Mouse (Mus musculus): ENCODE data around the gene D16Ertd472e. TPM values are rescaled to one million over a fixed set of nuclear protein-coding genes. Genes with fewer than 3 reads are reported as not detected.
"Not testable (repeated sequence)": the region's sequence is repeated elsewhere in the genome, so short reads cannot be mapped to it uniquely, and the experiment has no call there.

Gene D16Ertd472e
- polyA plus RNA-seq, 1 experiment from 2014 or later = 17.4 TPM

- Histone ChIP-seq H3K4me2 (replicated peaks) (no peak overlapping the region), H3K27me3 (no peaks in the 10 kb centered on the region), H3K36me3 (no peaks in the 10 kb centered on the region), H3K4me1 (peaks cover 12% of the 10 kb centered on the region; the same call in 1 of the 2 replicates), H3K9me3 (no peaks in the 10 kb centered on the region), H3K27ac (replicated peaks) (no peak overlapping the region), H3K4me3 (no peak overlapping the region), H3K9ac (replicated peaks) (no peak overlapping the region)
- no peak for ATAC-seq (ENCODE audit: low FRiP score, low read depth)
- 34% methylated on average over 6 of the region's 6 CpGs for WGBS
These were observed 44.4 kb downstream of the D16Ertd472e start for GRCm38 (mm10) chr16:78531957-78532605.

GRCm38 (mm10) chr16:78522974-78523373 lies 53.5 kb downstream of the D16Ertd472e start:
- no peak overlapping the region for H3K4me3 ChIP-seq
- no peaks in the 10 kb centered on the region for H3K36me3 ChIP-seq
- no peaks in the 10 kb centered on the region for H3K27me3 ChIP-seq
- H3K9me3 ChIP-seq = no peaks in the 10 kb centered on the region
- H3K4me1 ChIP-seq = no peaks in the 10 kb centered on the region
- no peak overlapping the region for H3K9ac ChIP-seq (replicated peaks)
- ATAC-seq (ENCODE audit: low FRiP score, low read depth) = no peak
- H3K4me2 ChIP-seq (replicated peaks) = no peak overlapping the region
- WGBS = 87% methylated on average over 4 of the region's 4 CpGs
- no peak overlapping the region for H3K27ac ChIP-seq (replicated peaks)

GRCm38 (mm10) chr16:78518697-78519096 lies 57.8 kb downstream of the D16Ertd472e start:
- no peaks in the 10 kb centered on the region for H3K36me3 ChIP-seq
- no peak overlapping the region for H3K4me3 ChIP-seq
- H3K4me1 ChIP-seq = no peaks in the 10 kb centered on the region
- no peaks in the 10 kb centered on the region for H3K9me3 ChIP-seq
- no peak overlapping the region for H3K9ac ChIP-seq (replicated peaks)
- H3K4me2 ChIP-seq (replicated peaks) = no peak overlapping the region
- ATAC-seq (ENCODE audit: low FRiP score, low read depth) = no peak
- no peak overlapping the region for H3K27ac ChIP-seq (replicated peaks)
- 80% methylated on average over 7 of the region's 7 CpGs for WGBS
- H3K27me3 ChIP-seq = no peaks in the 10 kb centered on the region

GRCm38 (mm10) chr16:78517171-78517570 lies 59.3 kb downstream of the D16Ertd472e start:
- Histone ChIP-seq H3K36me3 (no peaks in the 10 kb centered on the region), H3K4me1 (no peaks in the 10 kb centered on the region), H3K4me3 (no peak overlapping the region), H3K9me3 (no peaks in the 10 kb centered on the region), H3K9ac (replicated peaks) (no peak overlapping the region), H3K4me2 (replicated peaks) (no peak overlapping the region), H3K27ac (replicated peaks) (no peak overlapping the region), H3K27me3 (no peaks in the 10 kb centered on the region)
- ATAC-seq (ENCODE audit: low FRiP score, low read depth) = no peak
- WGBS = 85% methylated on average over 2 of the region's 2 CpGs

GRCm38 (mm10) chr16:78511526-78511925 lies 65.0 kb downstream of the D16Ertd472e start:
- no peak overlapping the region for H3K27ac ChIP-seq (replicated peaks)
- no peak for ATAC-seq (ENCODE audit: low FRiP score, low read depth)
- 93% methylated on average over 8 of the region's 8 CpGs for WGBS
- no peaks in the 10 kb centered on the region for H3K9me3 ChIP-seq
- no peaks in the 10 kb centered on the region for H3K4me1 ChIP-seq
- no peak overlapping the region for H3K4me3 ChIP-seq
- no peaks in the 10 kb centered on the region for H3K36me3 ChIP-seq
- H3K27me3 ChIP-seq = no peaks in the 10 kb centered on the region
- no peak overlapping the region for H3K9ac ChIP-seq (replicated peaks)
- H3K4me2 ChIP-seq (replicated peaks) = no peak overlapping the region

GRCm38 (mm10) chr16:78502492-78502891 lies 74.0 kb downstream of the D16Ertd472e start:
- no peak overlapping the region for H3K4me3 ChIP-seq
- no peak overlapping the region for H3K4me2 ChIP-seq (replicated peaks)
- WGBS = 95% methylated on average over 9 of the region's 9 CpGs
- no peak overlapping the region for H3K27ac ChIP-seq (replicated peaks)
- H3K9ac ChIP-seq (replicated peaks) = no peak overlapping the region
- no peaks in the 10 kb centered on the region for H3K27me3 ChIP-seq
- no peaks in the 10 kb centered on the region for H3K36me3 ChIP-seq
- H3K9me3 ChIP-seq = no peaks in the 10 kb centered on the region
- ATAC-seq (ENCODE audit: low FRiP score, low read depth) = no peak
- no peaks in the 10 kb centered on the region; the same call in 1 of the 2 replicates for H3K4me1 ChIP-seq

GRCm38 (mm10) chr16:78492696-78493095 lies 83.8 kb downstream of the D16Ertd472e start:
- not testable (repeated sequence) for ATAC-seq (ENCODE audit: low FRiP score, low read depth); H3K27ac ChIP-seq (replicated peaks); H3K9me3 ChIP-seq; H3K4me2 ChIP-seq (replicated peaks); H3K36me3 ChIP-seq; H3K9ac ChIP-seq (replicated peaks); H3K4me3 ChIP-seq; H3K27me3 ChIP-seq
- H3K4me1 ChIP-seq = peaks cover 11% of the 10 kb centered on the region; the same call in 1 of the 2 replicates
- WGBS = 95% methylated on average over 12 of the region's 12 CpGs

- no peak overlapping the region for H3K4me2 ChIP-seq (replicated peaks)
- no peak for ATAC-seq (ENCODE audit: low FRiP score, low read depth)
- no peaks in the 10 kb centered on the region; the same call in 1 of the 2 replicates for H3K27me3 ChIP-seq
- H3K36me3 ChIP-seq = no peaks in the 10 kb centered on the region
- H3K4me1 ChIP-seq = peaks cover 11% of the 10 kb centered on the region; the same call in 1 of the 2 replicates
- 56% methylated on average over 5 of the region's 5 CpGs for WGBS
- H3K27ac ChIP-seq (replicated peaks) = no peak overlapping the region
- no peak overlapping the region for H3K9ac ChIP-seq (replicated peaks)
- H3K9me3 ChIP-seq = no peaks in the 10 kb centered on the region
- H3K4me3 ChIP-seq = no peak overlapping the region
These were observed 85.7 kb downstream of the D16Ertd472e start for GRCm38 (mm10) chr16:78490779-78491178.

Other genes starting within 250 kb of the D16Ertd472e start
- gene Btg3, start 199.5 kb downstream of the D16Ertd472e start, polyA plus RNA-seq (2016; fragmentation: Nextera tagmentation; extraction: Ambion mirVana) = 43.6 and 47.0 TPM in 2 replicates